Mouse (Mus musculus) liver, adult 2 months (tissue): Measurements from ENCODE around the gene Igf1r.

Source experiments
- CTCF ChIP-seq: fragments of 200-500 bp; IDR thresholded peaks from 2 replicates; pipeline ENCODE4 v1.5.1; 2011; ENCODE audit warnings: low read depth, low read length, control low read depth
- POLR2A ChIP-seq: fragments of 200-500 bp; IDR thresholded peaks from 2 replicates; pipeline ENCODE4 v1.6.1; 2011; ENCODE audit warnings: low read length, control low read depth; ENCODE audit not compliant: insufficient read depth; ENCODE audit errors: extremely low read depth

DNA sequence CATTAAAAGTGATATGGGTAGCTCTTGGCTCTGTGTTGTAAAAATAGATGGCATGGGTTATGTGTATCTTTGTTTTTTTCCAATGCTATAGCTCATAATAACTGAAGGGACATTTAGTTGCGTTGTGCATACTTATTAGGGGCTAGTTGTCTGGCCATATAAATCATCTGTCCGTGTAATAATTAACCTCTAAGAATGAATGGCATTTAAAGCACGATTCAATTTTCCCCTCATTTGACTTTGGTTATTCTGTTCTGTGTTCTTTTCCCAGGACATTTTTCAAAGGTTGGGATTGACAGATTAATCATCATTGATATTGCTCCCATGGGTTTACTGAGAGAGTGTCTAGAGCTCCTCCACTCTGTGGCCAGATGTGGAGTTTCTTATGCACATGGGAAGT is 72.8 kb downstream of the Igf1r start:
- TF ChIP-seq CTCF (no peak), POLR2A (no peak)
